Mouse (Mus musculus) ES-E14 (cell line): ENCODE measurements around the gene Abhd16a. TPM values are rescaled to one million over a fixed set of nuclear protein-coding genes. Genes with fewer than 3 reads are reported as not detected.

Source experiments
- DNase-seq: peaks from one replicate; pipeline ENCODE4 v3.0.0-alpha.2; 2013; ENCODE audit warnings: low read depth, low spot score
- H3K27ac ChIP-seq: 2 replicates; pipeline ENCODE4 v1.5.1; 2012; ENCODE audit warnings: low read depth, mild to moderate bottlenecking, low read length, moderate library complexity, mixed read lengths; ENCODE audit not compliant: poor library complexity, insufficient read depth, severe bottlenecking
- H3K36me3 ChIP-seq: 2 replicates; pipeline ENCODE4 v1.6.1; 2012; ENCODE audit warnings: mild to moderate bottlenecking, low read length, moderate library complexity, mixed read lengths; ENCODE audit not compliant: control insufficient read depth, poor library complexity, insufficient read depth, severe bottlenecking
- H3K4me1 ChIP-seq, 2 experiments: fragments of 150-350 bp in 1 of 2; sonication (generic) in 1 of 2; 2 replicates each; pipeline ENCODE4 v1.6.1; 2012; ENCODE audit warnings: low read length in 2 of 2, mild to moderate bottlenecking in 1 of 2, mixed read lengths in 1 of 2; ENCODE audit not compliant: control insufficient read depth in 2 of 2, insufficient read depth in 2 of 2, poor library complexity in 1 of 2
- H3K4me3 ChIP-seq, 2 experiments: fragments of 150-350 bp in 1 of 2; sonication (generic) in 1 of 2; 2 replicates each; pipeline ENCODE4 v1.5.1; 2012; ENCODE audit warnings: low read length in 2 of 2, low read depth in 1 of 2, mild to moderate bottlenecking in 1 of 2, mixed read lengths in 1 of 2; ENCODE audit not compliant: insufficient read depth in 1 of 2, poor library complexity in 1 of 2, severe bottlenecking in 1 of 2
- H3K9ac ChIP-seq: 2 replicates; pipeline ENCODE4 v1.6.1; 2012; ENCODE audit warnings: low read depth, mild to moderate bottlenecking, low read length, mixed read lengths; ENCODE audit not compliant: poor library complexity, insufficient read depth, severe bottlenecking
- H3K9me3 ChIP-seq: fragments of 150-350 bp; sonication (generic); 2 replicates; pipeline ENCODE4 v1.6.1; 2012; ENCODE audit warnings: low read depth, mild to moderate bottlenecking, low read length; ENCODE audit not compliant: control insufficient read depth, insufficient read depth
- CHD2 ChIP-seq: IDR thresholded peaks from 2 replicates; pipeline ENCODE4 v1.6.1; 2014; ENCODE audit warnings: mild to moderate bottlenecking, low read depth, low read length, inconsistent platforms
- HCFC1 ChIP-seq: IDR thresholded peaks from 2 replicates; pipeline ENCODE4 v1.6.1; 2012; ENCODE audit warnings: low read length, inconsistent platforms, borderline replicate concordance; ENCODE audit not compliant: insufficient read depth
- MAFK ChIP-seq: IDR thresholded peaks from 2 replicates; pipeline ENCODE4 v1.6.1; 2014; ENCODE audit warnings: mild to moderate bottlenecking, low read depth, low read length, inconsistent platforms; ENCODE audit not compliant: insufficient read depth
- ZC3H11A ChIP-seq: IDR thresholded peaks from 2 replicates; pipeline ENCODE4 v1.6.1; 2012; ENCODE audit warnings: low read depth, mild to moderate bottlenecking, inconsistent platforms, low read length, borderline replicate concordance
- ZNF384 ChIP-seq: IDR thresholded peaks from 2 replicates; pipeline ENCODE4 v1.6.1; 2012; ENCODE audit warnings: low read depth, low read length, inconsistent platforms
- in situ Hi-C, 2 experiments: fragments of 600-800 bp; cut with MboI; formaldehyde crosslinking; loops; one replicate each; pipeline ENCODE4 v1.15.1; 2025; ENCODE audit warnings: low sequenced_read_pairs in 2 of 2, inconsistent platforms in 1 of 2; ENCODE audit not compliant: unreplicated experiment in 2 of 2
- total RNA-seq: library from RNA; depleted of rRNA; stranded (reverse); fragments of 300-350 nt; gene quantifications from 2 replicates; pipeline ENCODE4 v1.2.3, GENCODE M21; 2012

Gene Abhd16a
- total RNA-seq, 1 experiment, result 30.7 TPM

DNA sequence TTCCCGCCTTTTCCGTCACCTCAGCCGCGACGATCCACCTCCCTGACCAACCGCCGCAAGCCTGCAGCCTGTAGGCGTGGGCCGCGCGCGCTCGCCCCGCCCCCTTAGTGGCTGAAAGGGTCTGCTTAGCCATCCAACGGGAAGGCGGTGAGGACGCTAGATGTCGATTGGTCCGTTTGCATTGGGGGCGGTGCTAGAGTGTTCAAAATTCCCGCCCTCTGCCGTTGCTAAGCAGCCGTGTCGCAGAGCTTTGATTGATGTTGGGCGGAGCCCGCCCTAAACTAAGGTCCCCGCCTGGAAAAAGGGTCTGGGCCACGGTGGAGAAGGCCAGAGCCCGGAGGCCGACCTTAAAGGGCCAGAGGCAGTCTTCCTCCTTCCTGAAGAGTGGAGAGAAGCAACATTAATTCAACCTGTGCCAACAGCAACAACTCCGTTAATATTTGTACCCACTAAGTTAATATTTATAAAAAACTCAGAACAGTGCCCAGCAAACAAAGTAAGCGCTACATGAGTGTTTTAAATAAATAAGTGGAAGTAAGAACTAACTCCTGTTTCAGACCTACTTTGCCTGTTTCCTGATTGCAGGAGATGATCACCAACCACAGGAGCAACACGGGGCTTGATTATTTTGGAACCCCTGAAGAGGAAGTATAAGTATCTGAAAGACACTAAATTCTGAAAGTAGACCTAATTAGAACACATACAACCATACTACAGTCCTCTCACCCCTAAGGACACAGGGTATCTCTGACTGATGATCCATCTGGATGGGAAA lies 42.2 kb upstream of the Abhd16a start, which contains the start of gene Msh5:
Gene Msh5 (minus strand): TSS at position 65 of the 775 bp plus-strand sequence.
- H3K36me3 ChIP-seq, result no peaks in the 10 kb centered on the region
- peak within 1 kb of the TSS; percentile 91 for H3K9ac ChIP-seq
- in situ Hi-C loops, result no loop called here
- TF ChIP-seq MAFK, result no peak
- 0 out of 2 replicates have a peak, but pooled peaks have one; percentile 17 for TF ChIP-seq CHD2
- H3K9me3 ChIP-seq, result no peaks in the 10 kb centered on the region
- H3K4me3 ChIP-seq, result peak within 1 kb of the TSS; percentile 66 to 78
- no peak within 1 kb of the TSS for H3K27ac ChIP-seq
- peak; percentile 100 for DNase-seq
- H3K4me1 ChIP-seq, result peaks cover 0 to 16% of the 10 kb centered on the region in 2 experiments

GRCm38 (mm10) chr17:35047688-35048087 lies 41.4 kb upstream of the Abhd16a start:
- H3K4me1 ChIP-seq, result peaks cover 0 to 24% of the 10 kb centered on the region in 2 experiments
- no peaks in the 10 kb centered on the region for H3K9me3 ChIP-seq
- peaks cover 5% of the 10 kb centered on the region; the same call in 1 of the 2 replicates for H3K36me3 ChIP-seq
- no peak for DNase-seq
- no peak overlapping the region for H3K27ac ChIP-seq
- no peak overlapping the region for H3K4me3 ChIP-seq
- TF ChIP-seq HCFC1, result no peak
- TF ChIP-seq CHD2, result no peak
- no peak for TF ChIP-seq ZNF384
- TF ChIP-seq MAFK, result no peak
- TF ChIP-seq ZC3H11A, result no peak
- in situ Hi-C loops, result no loop called here
- no peak overlapping the region for H3K9ac ChIP-seq

DNA sequence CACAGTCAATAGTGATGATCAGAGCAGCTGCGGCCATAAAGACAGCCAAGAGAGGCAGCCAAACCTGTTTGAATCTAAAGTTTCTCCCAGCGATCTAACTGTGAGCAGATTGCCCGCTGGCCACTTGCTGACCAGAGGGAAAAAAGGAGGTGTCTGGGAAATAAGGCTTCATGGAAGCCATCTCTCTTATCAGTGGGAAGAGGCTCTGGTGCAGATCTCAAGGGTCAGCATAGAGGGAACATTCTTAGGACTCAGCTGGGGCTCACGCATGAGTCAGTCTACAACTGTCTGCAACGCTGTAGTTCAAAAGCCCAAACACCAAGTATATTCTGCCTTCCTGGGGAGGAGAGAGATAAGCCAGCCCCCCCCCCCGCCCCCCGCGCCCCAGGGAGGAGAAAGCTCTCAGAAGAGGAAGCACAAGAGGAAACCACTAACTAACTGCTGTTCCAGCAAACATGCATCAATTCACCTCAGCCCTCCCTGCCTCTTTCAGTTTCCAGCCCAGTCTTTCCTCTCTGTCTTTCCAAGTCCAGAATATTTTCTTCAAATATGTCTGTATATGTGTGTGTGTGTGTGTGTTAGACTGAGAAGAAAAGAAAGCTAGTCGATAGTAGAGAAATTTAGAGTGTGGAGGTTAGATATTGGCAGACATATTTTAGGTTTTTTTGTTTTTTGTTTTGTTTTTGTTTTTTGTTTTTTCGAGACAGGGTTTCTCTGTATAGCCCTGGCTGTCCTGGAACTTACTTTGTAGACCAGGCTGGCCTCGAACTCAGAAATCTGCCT lies 40.7 kb upstream of the Abhd16a start:
- Histone ChIP-seq H3K9ac (no peak overlapping the region), H3K4me1 (peaks cover 0 to 28% of the 10 kb centered on the region in 2 experiments), H3K4me3 (no peak overlapping the region), H3K27ac (no peak overlapping the region), H3K36me3 (peaks cover 9% of the 10 kb centered on the region), H3K9me3 (no peaks in the 10 kb centered on the region)
- no peak for DNase-seq
- in situ Hi-C loops, result no loop called here
- TF ChIP-seq CHD2 (no peak), HCFC1 (no peak), MAFK (no peak), ZC3H11A (no peak), ZNF384 (no peak)

DNA sequence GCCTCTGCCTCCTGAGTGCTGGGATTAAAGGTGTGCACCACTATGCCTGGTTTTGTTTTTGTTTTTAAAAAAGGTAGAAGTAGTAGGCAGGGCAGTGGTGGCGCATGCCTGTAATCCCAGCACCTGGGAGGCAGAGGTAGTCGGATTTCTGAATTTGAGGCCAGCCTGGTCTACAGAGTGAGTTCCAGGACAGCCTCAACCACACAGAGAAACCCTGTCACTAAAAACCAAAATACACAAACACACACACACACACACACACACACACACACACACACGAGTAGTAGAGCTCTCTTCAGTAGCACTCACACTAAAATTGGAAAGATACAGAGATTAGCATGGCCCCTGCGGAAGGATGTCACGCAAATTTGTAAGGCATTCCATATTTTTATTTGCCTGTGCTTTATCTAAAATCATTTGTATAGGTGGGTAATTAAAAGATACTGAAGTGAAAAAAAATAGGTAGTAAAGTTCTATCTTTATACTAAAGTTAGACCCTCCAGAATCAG lies 40.1 kb upstream of the Abhd16a start:
- TF ChIP-seq HCFC1 (no peak), CHD2 (no peak), ZNF384 (no peak), ZC3H11A (no peak), MAFK (no peak)
- Histone ChIP-seq H3K9me3 (no peaks in the 10 kb centered on the region), H3K4me1 (peaks cover 0 to 28% of the 10 kb centered on the region in 2 experiments), H3K36me3 (peaks cover 12% of the 10 kb centered on the region), H3K9ac (no peak overlapping the region; the same call in 1 of the 2 replicates), H3K27ac (no peak overlapping the region), H3K4me3 (no peak overlapping the region)
- in situ Hi-C loops, result no loop called here
- no peak for DNase-seq
